Mouse (Mus musculus) spleen, adult 12 weeks (tissue): ENCODE results near the gene Bglap2.
"Not testable (repeated sequence)": the region's sequence is repeated elsewhere in the genome, so short reads cannot be mapped to it uniquely, and the experiment has no call there.

Experiments
- DNase-seq: peaks from one replicate; pipeline ENCODE4 v3.0.0; 2022; ENCODE audit warnings: low spot score

Gene Bglap2

GRCm38 (mm10) chr3:88393776-88394375 lies 15.4 kb upstream of the Bglap2 start:
- DNase-seq: no peak

- no peak for DNase-seq
These were observed 5.9 kb upstream of the Bglap2 start, which contains the start of gene Bglap for GRCm38 (mm10) chr3:88384364-88384763. Bglap (minus strand) TSS chr3:88384464.

- not testable (repeated sequence) for DNase-seq
These were observed 3.9 kb upstream of the Bglap2 start for GRCm38 (mm10) chr3:88382383-88382782.

- DNase-seq: not testable (repeated sequence)
These were observed 3.2 kb upstream of the Bglap2 start for GRCm38 (mm10) chr3:88381389-88382315.

GRCm38 (mm10) chr3:88376644-88377043 lies 1.9 kb downstream of the Bglap2 start:
- not testable (repeated sequence) for DNase-seq

GRCm38 (mm10) chr3:88375750-88376626 lies 2.5 kb downstream of the Bglap2 start:
- DNase-seq: not testable (repeated sequence)

- not testable (repeated sequence) for DNase-seq
These were observed 5.9 kb downstream of the Bglap2 start, which contains the start of gene Bglap3 for GRCm38 (mm10) chr3:88372643-88373042. Bglap3 (minus strand) TSS chr3:88372743.

GRCm38 (mm10) chr3:88368511-88368910 lies 10.0 kb downstream of the Bglap2 start:
- DNase-seq: not testable (repeated sequence)

GRCm38 (mm10) chr3:88367517-88367916 lies 11.0 kb downstream of the Bglap2 start:
- not testable (repeated sequence) for DNase-seq

GRCm38 (mm10) chr3:88366830-88367428 lies 11.6 kb downstream of the Bglap2 start:
- peak; percentile 30 for DNase-seq

- no peak for DNase-seq
These were observed 12.7 kb downstream of the Bglap2 start for GRCm38 (mm10) chr3:88365705-88366361.

- peak; percentile 41 for DNase-seq
These were observed 14.2 kb downstream of the Bglap2 start, which contains the start of gene Paqr6 for GRCm38 (mm10) chr3:88364337-88364736. Paqr6 (plus strand) TSS chr3:88364584.

- peak; percentile 26 for DNase-seq
These were observed 14.8 kb downstream of the Bglap2 start for GRCm38 (mm10) chr3:88363700-88364099.

GRCm38 (mm10) chr3:88361612-88362313 lies 16.7 kb downstream of the Bglap2 start:
- DNase-seq: no peak

- DNase-seq: no peak
These were observed 17.4 kb downstream of the Bglap2 start for GRCm38 (mm10) chr3:88361096-88361495.

GRCm38 (mm10) chr3:88359989-88360388 lies 18.5 kb downstream of the Bglap2 start:
- no peak for DNase-seq

GRCm38 (mm10) chr3:88359584-88359983 lies 18.9 kb downstream of the Bglap2 start:
- no peak for DNase-seq

GRCm38 (mm10) chr3:88354396-88355165 lies 23.9 kb downstream of the Bglap2 start:
- DNase-seq: no peak

- no peak for DNase-seq
These were observed 25.6 kb downstream of the Bglap2 start for GRCm38 (mm10) chr3:88352907-88353306.
